Mouse (Mus musculus): Measurements from ENCODE around the gene Txndc12. TPM values are rescaled to one million over a fixed set of nuclear protein-coding genes. Genes with fewer than 3 reads are reported as not detected.

The Txndc12 gene
- total and polyA plus RNA-seq, 2 experiments: 19.4 to 41.4 TPM

GRCm38 (mm10) chr4:108798083-108798830, 36.1 kb upstream of the Txndc12 start:
- Histone ChIP-seq H3K4me1 (ENCODE audit: control insufficient read depth, insufficient read depth, low read length) (no peaks in the 10 kb centered on the region), H3K9ac (ENCODE audit: low read depth, low read length) (no peak overlapping the region), H3K27ac (replicated peaks; ENCODE audit: insufficient read depth, low read depth, low read length) (no peak overlapping the region), H3K79me2 (ENCODE audit: control insufficient read depth, insufficient read depth, low read length) (no peaks in the 10 kb centered on the region), H3K27me3 (ENCODE audit: control insufficient read depth, insufficient read depth, low read length) (no peaks in the 10 kb centered on the region), H3K4me3 (ENCODE audit: insufficient read depth, low read depth, low read length) (no peak overlapping the region), H3K36me3 (ENCODE audit: control insufficient read depth, insufficient read depth, low read length) (no peaks in the 10 kb centered on the region)
- peak; percentile 48 for DNase-seq (ENCODE audit: extremely low read depth, low read depth, low spot score)
- WGBS: 43% methylated on average over 2 of the region's 2 CpGs
- TF ChIP-seq CTCF (IDR thresholded peaks at IDR 0.05; ENCODE audit: low read depth, low read length) (peak; percentile 76), POLR2A (IDR thresholded peaks at IDR 0.05; ENCODE audit: extremely low read depth, insufficient read depth, low read length) (no peak)

GRCm38 (mm10) chr4:108803535-108803934, 30.9 kb upstream of the Txndc12 start:
- H3K79me2 ChIP-seq (ENCODE audit: control insufficient read depth, insufficient read depth, low read length): no peaks in the 10 kb centered on the region
- H3K36me3 ChIP-seq (ENCODE audit: control insufficient read depth, insufficient read depth, low read length): no peaks in the 10 kb centered on the region
- WGBS: 84% methylated on average over 2 of the region's 2 CpGs
- H3K9ac ChIP-seq (ENCODE audit: low read depth, low read length): no peak overlapping the region
- no peak overlapping the region for H3K4me3 ChIP-seq (ENCODE audit: insufficient read depth, low read depth, low read length)
- TF ChIP-seq CTCF (IDR thresholded peaks at IDR 0.05; ENCODE audit: low read depth, low read length): no peak
- no peak for TF ChIP-seq POLR2A (IDR thresholded peaks at IDR 0.05; ENCODE audit: extremely low read depth, insufficient read depth, low read length)
- no peak for DNase-seq (ENCODE audit: extremely low read depth, low read depth, low spot score)
- H3K27ac ChIP-seq (replicated peaks; ENCODE audit: insufficient read depth, low read depth, low read length): no peak overlapping the region
- H3K4me1 ChIP-seq (ENCODE audit: control insufficient read depth, insufficient read depth, low read length): no peaks in the 10 kb centered on the region
- H3K27me3 ChIP-seq (ENCODE audit: control insufficient read depth, insufficient read depth, low read length): no peaks in the 10 kb centered on the region

GRCm38 (mm10) chr4:108811142-108811541, 23.3 kb upstream of the Txndc12 start:
- Histone ChIP-seq H3K79me2 (ENCODE audit: control insufficient read depth, insufficient read depth, low read length) (no peaks in the 10 kb centered on the region), H3K36me3 (ENCODE audit: control insufficient read depth, insufficient read depth, low read length) (peaks cover 4% of the 10 kb centered on the region), H3K27ac (replicated peaks; ENCODE audit: insufficient read depth, low read depth, low read length) (no peak overlapping the region), H3K27me3 (ENCODE audit: control insufficient read depth, insufficient read depth, low read length) (no peaks in the 10 kb centered on the region), H3K4me3 (ENCODE audit: insufficient read depth, low read depth, low read length) (no peak overlapping the region), H3K4me1 (ENCODE audit: control insufficient read depth, insufficient read depth, low read length) (no peaks in the 10 kb centered on the region), H3K9ac (ENCODE audit: low read depth, low read length) (no peak overlapping the region)
- no peak for DNase-seq (ENCODE audit: extremely low read depth, low read depth, low spot score)
- WGBS: 69% methylated on average over 4 of the region's 4 CpGs
- no peak for TF ChIP-seq POLR2A (IDR thresholded peaks at IDR 0.05; ENCODE audit: extremely low read depth, insufficient read depth, low read length)
- TF ChIP-seq CTCF (IDR thresholded peaks at IDR 0.05; ENCODE audit: low read depth, low read length): no peak

- WGBS: 76% methylated on average over 6 of the region's 6 CpGs
- Histone ChIP-seq H3K36me3 (ENCODE audit: control insufficient read depth, insufficient read depth, low read length) (peaks cover 4% of the 10 kb centered on the region), H3K4me3 (ENCODE audit: insufficient read depth, low read depth, low read length) (no peak overlapping the region), H3K27me3 (ENCODE audit: control insufficient read depth, insufficient read depth, low read length) (no peaks in the 10 kb centered on the region), H3K9ac (ENCODE audit: low read depth, low read length) (no peak overlapping the region), H3K79me2 (ENCODE audit: control insufficient read depth, insufficient read depth, low read length) (no peaks in the 10 kb centered on the region), H3K27ac (replicated peaks; ENCODE audit: insufficient read depth, low read depth, low read length) (no peak overlapping the region), H3K4me1 (ENCODE audit: control insufficient read depth, insufficient read depth, low read length) (no peaks in the 10 kb centered on the region)
- no peak for DNase-seq (ENCODE audit: extremely low read depth, low read depth, low spot score)
- no peak for TF ChIP-seq POLR2A (IDR thresholded peaks at IDR 0.05; ENCODE audit: extremely low read depth, insufficient read depth, low read length)
- no peak for TF ChIP-seq CTCF (IDR thresholded peaks at IDR 0.05; ENCODE audit: low read depth, low read length)
These were observed 22.9 kb upstream of the Txndc12 start for GRCm38 (mm10) chr4:108811550-108811949.

GRCm38 (mm10) chr4:108825677-108826076, 8.7 kb upstream of the Txndc12 start:
- no peak overlapping the region for H3K27ac ChIP-seq (replicated peaks; ENCODE audit: insufficient read depth, low read depth, low read length)
- no peaks in the 10 kb centered on the region; the same call in 1 of the 2 replicates for H3K4me1 ChIP-seq (ENCODE audit: control insufficient read depth, insufficient read depth, low read length)
- H3K79me2 ChIP-seq (ENCODE audit: control insufficient read depth, insufficient read depth, low read length): no peaks in the 10 kb centered on the region; the same call in 1 of the 2 replicates
- H3K27me3 ChIP-seq (ENCODE audit: control insufficient read depth, insufficient read depth, low read length): no peaks in the 10 kb centered on the region
- no peak overlapping the region for H3K4me3 ChIP-seq (ENCODE audit: insufficient read depth, low read depth, low read length)
- DNase-seq (ENCODE audit: extremely low read depth, low read depth, low spot score): no peak
- H3K9ac ChIP-seq (ENCODE audit: low read depth, low read length): no peak overlapping the region
- 95% methylated on average over 3 of the region's 3 CpGs for WGBS
- peaks cover 50% of the 10 kb centered on the region for H3K36me3 ChIP-seq (ENCODE audit: control insufficient read depth, insufficient read depth, low read length)
- TF ChIP-seq POLR2A (IDR thresholded peaks at IDR 0.05; ENCODE audit: extremely low read depth, insufficient read depth, low read length) (no peak), CTCF (IDR thresholded peaks at IDR 0.05; ENCODE audit: low read depth, low read length) (no peak)

GRCm38 (mm10) chr4:108826096-108826495, 8.3 kb upstream of the Txndc12 start:
- Histone ChIP-seq H3K4me3 (ENCODE audit: insufficient read depth, low read depth, low read length) (no peak overlapping the region), H3K79me2 (ENCODE audit: control insufficient read depth, insufficient read depth, low read length) (no peaks in the 10 kb centered on the region; the same call in 1 of the 2 replicates), H3K36me3 (ENCODE audit: control insufficient read depth, insufficient read depth, low read length) (peaks cover 48% of the 10 kb centered on the region), H3K4me1 (ENCODE audit: control insufficient read depth, insufficient read depth, low read length) (no peaks in the 10 kb centered on the region; the same call in 1 of the 2 replicates), H3K27me3 (ENCODE audit: control insufficient read depth, insufficient read depth, low read length) (no peaks in the 10 kb centered on the region), H3K27ac (replicated peaks; ENCODE audit: insufficient read depth, low read depth, low read length) (no peak overlapping the region), H3K9ac (ENCODE audit: low read depth, low read length) (no peak overlapping the region)
- DNase-seq (ENCODE audit: extremely low read depth, low read depth, low spot score): no peak
- 92% methylated on average over 1 of the region's 1 CpGs for WGBS
- TF ChIP-seq CTCF (IDR thresholded peaks at IDR 0.05; ENCODE audit: low read depth, low read length) (no peak), POLR2A (IDR thresholded peaks at IDR 0.05; ENCODE audit: extremely low read depth, insufficient read depth, low read length) (no peak)

Measured in liver, adult 2 months (tissue).